Mouse (Mus musculus): ENCODE measurements at regions not wholly inside any gene's neighbourhood (a gene's known extent, or its start where the extent isn't known, plus 50 kb on each side); places are given as distances from the start of the nearest gene placed in this dataset.
"Not testable (repeated sequence)": the region's sequence is repeated elsewhere in the genome, so short reads cannot be mapped to it uniquely, and the experiment has no call there.

- intact Hi-C loops (cut with DNase I) = no loop called here
- DNase-seq = no peak
Measured at GRCm38 (mm10) chr2:171615462-171615861, 427.8 kb downstream of the Cbln4 start.

GRCm38 (mm10) chr2:171605064-171605463 is 438.2 kb downstream of the Cbln4 start:
- DNase-seq = peak in 1 of 2 experiments; percentile 10
- intact Hi-C loops (cut with DNase I) = no loop called here

- intact Hi-C loops (cut with DNase I) = no loop called here
Measured at GRCm38 (mm10) chr2:171595240-171595639, 448.0 kb downstream of the Cbln4 start.

GRCm38 (mm10) chr2:171593884-171594283 is 449.4 kb downstream of the Cbln4 start:
- intact Hi-C loops (cut with DNase I) = no loop called here
- DNase-seq = no peak

More at GRCm38 (mm10) chr2:171595240-171595639, 448.0 kb downstream of the Cbln4 start:
- peak; percentile 13 to 31 for DNase-seq

- intact Hi-C loops (cut with DNase I) = no loop called here
- no peak for DNase-seq
Measured at GRCm38 (mm10) chr2:171592315-171592714, 451.0 kb downstream of the Cbln4 start.

GRCm38 (mm10) chr2:171588158-171588557 is 455.1 kb downstream of the Cbln4 start:
- intact Hi-C loops (cut with DNase I) = no loop called here
- DNase-seq = no peak

GRCm38 (mm10) chr2:171587635-171588034 is 455.6 kb downstream of the Cbln4 start:
- DNase-seq = peak; percentile 20 to 23
- intact Hi-C loops (cut with DNase I) = no loop called here

GRCm38 (mm10) chr2:171586853-171587220 is 456.4 kb downstream of the Cbln4 start:
- DNase-seq = no peak
- intact Hi-C loops (cut with DNase I) = no loop called here

- DNase-seq = no peak
- intact Hi-C loops (cut with DNase I) = no loop called here
Measured at GRCm38 (mm10) chr2:171586217-171586852, 456.9 kb downstream of the Cbln4 start.

- intact Hi-C loops (cut with DNase I) = no loop called here
- DNase-seq = no peak
Measured at GRCm38 (mm10) chr2:171574360-171574759, 468.9 kb downstream of the Cbln4 start.

GRCm38 (mm10) chr2:171562656-171563055 is 480.6 kb downstream of the Cbln4 start:
- DNase-seq = no peak
- intact Hi-C loops (cut with DNase I) = no loop called here

GRCm38 (mm10) chr2:171542768-171543167 is 500.5 kb downstream of the Cbln4 start:
- DNase-seq; intact Hi-C loops (cut with DNase I): not testable (repeated sequence)

- intact Hi-C loops (cut with DNase I) = no loop called here
- no peak for DNase-seq
Measured at GRCm38 (mm10) chr2:171514876-171515275, 528.4 kb downstream of the Cbln4 start.

- no peak for DNase-seq
- intact Hi-C loops (cut with DNase I) = no loop called here
Measured at GRCm38 (mm10) chr2:171496620-171497019, 546.6 kb downstream of the Cbln4 start.

GRCm38 (mm10) chr2:171493741-171494140 is 549.5 kb downstream of the Cbln4 start:
- peak; percentile 24 to 64 for DNase-seq
- intact Hi-C loops (cut with DNase I) = loop anchor here (2.0 kb wide), 1 partner anchor 713 kb away; no protein-coding TSS in a partner anchor

GRCm38 (mm10) chr2:171487284-171487683 is 556.0 kb downstream of the Cbln4 start:
- intact Hi-C loops (cut with DNase I) = no loop called here
- no peak for DNase-seq

GRCm38 (mm10) chr2:171453241-171453640 is 590.0 kb downstream of the Cbln4 start:
- intact Hi-C loops (cut with DNase I) = no loop called here
- DNase-seq = peak in 1 of 2 experiments; percentile 1

GRCm38 (mm10) chr2:171406057-171406456 is 637.2 kb downstream of the Cbln4 start:
- DNase-seq = no peak
- intact Hi-C loops (cut with DNase I) = no loop called here

GRCm38 (mm10) chr2:171388936-171389335 is 654.3 kb downstream of the Cbln4 start:
- intact Hi-C loops (cut with DNase I) = no loop called here

GRCm38 (mm10) chr2:171373457-171373856 is 641.9 kb downstream of the Dok5 start:
- intact Hi-C loops (cut with DNase I) = no loop called here
- no peak for DNase-seq

More at GRCm38 (mm10) chr2:171388936-171389335, 654.3 kb downstream of the Cbln4 start:
- no peak for DNase-seq

- no peak for DNase-seq
- intact Hi-C loops (cut with DNase I) = no loop called here
Measured at GRCm38 (mm10) chr2:171373016-171373415, 641.4 kb downstream of the Dok5 start.

- no peak for DNase-seq
- intact Hi-C loops (cut with DNase I) = no loop called here
Measured at GRCm38 (mm10) chr2:171371751-171372150, 640.1 kb downstream of the Dok5 start.

- DNase-seq = no peak
- intact Hi-C loops (cut with DNase I) = no loop called here
Measured at GRCm38 (mm10) chr2:171365553-171365952, 633.9 kb downstream of the Dok5 start.

Data from heart, postnatal 10 days (tissue).